Mouse (Mus musculus) kidney, adult 2 months (tissue): Measurements from ENCODE around the gene Parp16.

Source experiments
- CTCF ChIP-seq: fragments of 200-500 bp; conservative IDR thresholded peaks from 2 replicates; pipeline ENCODE4 v1.5.1; 2011; ENCODE audit warnings: low read depth, mild to moderate bottlenecking, control low read depth, low read length, moderate library complexity, mixed read lengths; ENCODE audit not compliant: insufficient read depth, insufficient read length
- POLR2A ChIP-seq: fragments of 200-500 bp; IDR thresholded peaks from one replicate; pipeline ENCODE4 v1.6.1; 2011; ENCODE audit warnings: low read depth, low read length, control low read depth

DNA sequence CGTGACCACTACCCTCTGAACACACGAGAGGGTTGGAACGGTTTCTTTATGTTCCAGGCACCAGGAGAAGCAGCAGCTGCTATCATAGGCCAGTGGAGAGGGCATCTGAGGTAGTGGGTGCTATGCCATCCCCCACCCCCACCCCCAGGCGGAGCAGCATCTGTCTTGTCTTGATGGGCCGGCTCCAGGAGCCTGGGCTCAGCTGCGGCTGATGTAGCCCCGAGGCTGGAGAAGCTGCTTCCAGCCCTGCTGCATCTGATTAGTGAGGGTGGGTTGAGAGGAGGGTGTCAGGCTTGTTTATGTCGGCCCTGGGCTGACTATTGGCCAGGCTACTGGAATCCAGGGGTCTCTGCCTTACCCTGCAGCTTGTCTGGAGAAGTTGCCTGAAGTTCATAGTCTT, 36.1 kb downstream of the Parp16 start:
- TF ChIP-seq POLR2A (no peak), CTCF (no peak)
